8 mouse cellular contexts compared by ENCODE assay signal in the genomic region with DNA sequence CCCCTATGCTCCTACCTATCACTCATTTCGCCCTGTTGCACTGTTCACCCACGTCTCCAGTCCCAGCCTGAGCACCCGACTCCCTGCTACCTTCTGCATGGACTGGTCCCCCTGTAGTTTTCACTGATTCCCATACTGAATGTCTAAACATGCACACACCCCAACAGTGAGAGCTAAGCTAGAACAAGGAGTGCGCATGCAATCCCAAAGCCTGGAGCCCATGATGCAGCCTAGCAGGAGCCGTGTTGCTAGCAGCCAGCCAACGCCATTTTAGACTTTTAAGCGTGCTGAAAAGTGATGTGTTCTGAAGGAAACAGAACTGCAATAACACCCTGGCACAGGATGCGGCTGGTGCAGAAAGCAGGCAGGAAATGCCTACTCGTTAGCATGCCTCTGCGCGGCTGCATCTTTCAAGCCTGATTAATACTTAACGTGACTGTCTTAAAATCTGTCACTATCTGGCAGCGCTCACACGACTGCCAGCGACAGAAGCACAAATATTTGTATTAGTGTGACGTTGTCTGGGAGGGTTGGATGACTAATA.
A peak's percentile ranks its signal among the peaks of the same experiment; 100 is the strongest.
DNase-seq lines count a peak whose midpoint lies in the region; ATAC-seq and TF ChIP-seq lines count a peak whose summit lies in the region.

No protein-coding gene starts in this region.

- no peaks in the 10 kb centered on the region for H3K9me3 ChIP-seq in embryonic facial prominence, embryonic 12.5 days
- no peaks in the 10 kb centered on the region for H3K9me3 ChIP-seq in hindbrain, postnatal 0 days (ENCODE audit: low read length)
- H3K9me3 ChIP-seq in lung, postnatal 0 days (ENCODE audit: low read length), result no peaks in the 10 kb centered on the region

- 35% methylated on average over 16 of the region's 16 CpGs for WGBS in embryonic facial prominence, embryonic 12.5 days
- 20% methylated on average over 16 of the region's 16 CpGs for WGBS in hindbrain, postnatal 0 days
- WGBS in lung, postnatal 0 days, result 12% methylated on average over 16 of the region's 16 CpGs

- DNase-seq in heart, adult 11 months, result peak; percentile 81
- no peak for DNase-seq in heart, adult 8-10 months (ENCODE audit: low spot score)
- DNase-seq in hindbrain, postnatal 0 days (ENCODE audit: low spot score), result peak; percentile 73
- DNase-seq in layer of hippocampus, postnatal 14 days (ENCODE audit: low spot score in 2 of 2), result peak; percentile 44 to 63
- peak; percentile 59 for DNase-seq in lung, postnatal 0 days (ENCODE audit: low spot score)
- DNase-seq in retina, postnatal 7 days (ENCODE audit: low read depth, low spot score), result peak; percentile 5
- no peak for DNase-seq in gastrocnemius, postnatal 14 days

- no peak overlapping the region for H3K4me3 ChIP-seq in embryonic facial prominence, embryonic 12.5 days
- peak overlapping the region; percentile 25 for H3K4me3 ChIP-seq in hindbrain, postnatal 0 days (ENCODE audit: low read length)
- H3K4me3 ChIP-seq in lung, postnatal 0 days (ENCODE audit: low read depth, low read length), result no peak overlapping the region; the same call in 1 of the 2 replicates

- no peak overlapping the region for H3K27ac ChIP-seq in embryonic facial prominence, embryonic 12.5 days
- H3K27ac ChIP-seq in hindbrain, postnatal 0 days, result peak overlapping the region; percentile 65
- H3K27ac ChIP-seq in lung, postnatal 0 days (ENCODE audit: low read length), result no peak overlapping the region

- H3K4me1 ChIP-seq in embryonic facial prominence, embryonic 12.5 days, result no peaks in the 10 kb centered on the region
- H3K4me1 ChIP-seq in hindbrain, postnatal 0 days (ENCODE audit: insufficient read depth, low read length), result no peaks in the 10 kb centered on the region
- no peaks in the 10 kb centered on the region for H3K4me1 ChIP-seq in lung, postnatal 0 days (ENCODE audit: insufficient read depth, low read depth, low read length)

- TF ChIP-seq CTCF in hindbrain, postnatal 0 days (IDR thresholded peaks at IDR 0.05; ENCODE audit: low read depth), result no peak
- no peak for TF ChIP-seq CTCF in lung, postnatal 0 days (IDR thresholded peaks at IDR 0.05)

- no peaks in the 10 kb centered on the region for H3K27me3 ChIP-seq in embryonic facial prominence, embryonic 12.5 days
- H3K27me3 ChIP-seq in hindbrain, postnatal 0 days (ENCODE audit: insufficient read depth, low read length), result no peaks in the 10 kb centered on the region
- H3K27me3 ChIP-seq in lung, postnatal 0 days (replicated peaks; ENCODE audit: insufficient read depth, low read length), result no peaks in the 10 kb centered on the region

- no peak overlapping the region for H3K9ac ChIP-seq in embryonic facial prominence, embryonic 12.5 days
- H3K9ac ChIP-seq in hindbrain, postnatal 0 days (replicated peaks; ENCODE audit: low read length), result 0 out of 2 replicates have a peak overlapping the region, but pooled peaks have one; percentile 18
- H3K9ac ChIP-seq in lung, postnatal 0 days (replicated peaks; ENCODE audit: low read depth), result no peak overlapping the region

- peak overlapping the region; percentile 28 for H3K4me2 ChIP-seq in embryonic facial prominence, embryonic 12.5 days (replicated peaks)
- H3K4me2 ChIP-seq in hindbrain, postnatal 0 days (ENCODE audit: low read depth, low read length), result peak overlapping the region; percentile 58
- peak overlapping the region; percentile 47 for H3K4me2 ChIP-seq in lung, postnatal 0 days (replicated peaks; ENCODE audit: low read depth, low read length)

- ATAC-seq in embryonic facial prominence, embryonic 12.5 days (ENCODE audit: insufficient number of reproducible peaks, insufficient read depth, low FRiP score, low TSS enrichment), result no peak
- ATAC-seq in hindbrain, postnatal 0 days, result peak; percentile 66
- peak; percentile 66 for ATAC-seq in lung, postnatal 0 days

- no peaks in the 10 kb centered on the region for H3K36me3 ChIP-seq in embryonic facial prominence, embryonic 12.5 days
- H3K36me3 ChIP-seq in hindbrain, postnatal 0 days (ENCODE audit: insufficient read depth, low read length), result no peaks in the 10 kb centered on the region
- no peaks in the 10 kb centered on the region for H3K36me3 ChIP-seq in lung, postnatal 0 days (ENCODE audit: insufficient read depth, low read length)

- intact Hi-C loops in gastrocnemius, postnatal 14 days (cut with DNase I; ENCODE audit: low total_unique reads), result no loop called here

- 0 out of 2 replicates have a peak, but pooled peaks have one; percentile 34 for TF ChIP-seq EP300 in lung, postnatal 0 days (IDR thresholded peaks at IDR 0.05)

Comparison
In these comparisons a context has a peak if more than half of its experiments do, and no peak if none do; other contexts are left out.
1. DNase-seq: peak in heart, adult 11 months (single experiment), hindbrain, postnatal 0 days (single experiment), layer of hippocampus, postnatal 14 days (2 of 2), lung, postnatal 0 days (single experiment) and retina, postnatal 7 days (single experiment); none in heart, adult 8-10 months (single experiment) and gastrocnemius, postnatal 14 days (single experiment).
2. Peak in every context shown above with its lines, with median percentiles within 50 percentile points of each other: H3K4me2 ChIP-seq.